Mouse (Mus musculus) small intestine, adult 2 months (tissue): Measurements from ENCODE around the gene Slc25a25.

Experiments used
- CTCF ChIP-seq: fragments of 200-500 bp; IDR thresholded peaks from 2 replicates; pipeline ENCODE4 v1.5.1; 2012; ENCODE audit warnings: low read depth, mild to moderate bottlenecking, control low read depth, inconsistent platforms, low read length, moderate library complexity, mixed read lengths; ENCODE audit not compliant: insufficient replicate concordance, insufficient read length; ENCODE audit errors: extremely low read depth
- POLR2A ChIP-seq: fragments of 200-500 bp; IDR thresholded peaks from 2 replicates; pipeline ENCODE4 v1.6.1; 2012; ENCODE audit warnings: low read depth, mild to moderate bottlenecking, control low read depth, inconsistent platforms, low read length, moderate library complexity

DNA sequence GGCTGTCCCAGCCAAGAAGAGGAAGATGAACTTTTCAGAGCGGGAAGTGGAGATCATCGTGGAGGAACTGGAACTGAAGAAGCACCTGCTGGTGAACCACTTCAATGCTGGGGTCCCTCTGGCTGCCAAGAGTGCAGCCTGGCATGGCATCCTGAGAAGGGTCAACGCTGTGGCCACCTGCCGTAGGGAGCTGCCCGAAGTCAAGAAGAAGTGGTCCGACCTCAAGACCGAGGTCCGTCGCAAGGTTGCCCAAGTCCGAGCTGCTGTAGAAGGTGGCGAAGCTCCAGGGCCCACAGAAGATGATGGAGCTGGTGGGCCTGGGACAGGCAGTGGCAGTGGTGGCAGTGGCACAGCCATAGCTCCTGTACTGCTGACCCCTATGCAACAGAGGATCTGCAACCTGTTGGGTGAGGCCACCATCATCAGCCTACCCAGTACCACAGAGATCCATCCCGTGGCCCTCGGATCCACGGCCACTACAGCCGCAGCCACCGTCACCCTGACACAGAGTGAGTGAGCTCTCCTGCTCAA lies 1.3 kb upstream of the Slc25a25 start:
- TF ChIP-seq POLR2A (no peak), CTCF (no peak)
